Mouse (Mus musculus) regulatory T cell (primary cell): Measurements from ENCODE around the gene Stk32c.

Source experiments
- in situ Hi-C: fragments of 300-600 bp; cut with MboI, MseI; formaldehyde crosslinking; loops from one replicate; pipeline ENCODE4 v1.15.1; 2025; ENCODE audit warnings: high pct_unique_total_duplicates

The Stk32c gene

GRCm38 (mm10) chr7:139149373-139149772 lies 63.7 kb downstream of the Stk32c start:
- in situ Hi-C loops, result no loop called here

- in situ Hi-C loops, result no loop called here
These were observed 65.7 kb downstream of the Stk32c start for GRCm38 (mm10) chr7:139147360-139147759.

GRCm38 (mm10) chr7:139145891-139146290 lies 67.2 kb downstream of the Stk32c start:
- in situ Hi-C loops, result no loop called here

- in situ Hi-C loops, result no loop called here
These were observed 69.3 kb downstream of the Stk32c start for GRCm38 (mm10) chr7:139143785-139144184.

- in situ Hi-C loops, result no loop called here
These were observed 73.1 kb downstream of the Stk32c start for GRCm38 (mm10) chr7:139139921-139140461.

GRCm38 (mm10) chr7:139136906-139137491 lies 76.1 kb downstream of the Stk32c start:
- in situ Hi-C loops, result no loop called here

- in situ Hi-C loops, result no loop called here
These were observed 77.9 kb downstream of the Stk32c start for GRCm38 (mm10) chr7:139135236-139135635.

GRCm38 (mm10) chr7:139133446-139133845 lies 79.7 kb downstream of the Stk32c start:
- in situ Hi-C loops, result no loop called here

- in situ Hi-C loops, result no loop called here
These were observed 81.6 kb downstream of the Stk32c start for GRCm38 (mm10) chr7:139131538-139131937.

- in situ Hi-C loops, result no loop called here
These were observed 82.7 kb downstream of the Stk32c start for GRCm38 (mm10) chr7:139130361-139130760.

- in situ Hi-C loops, result loop anchor here (5.0 kb wide), 1 partner anchor 78 kb away; no protein-coding TSS in a partner anchor
These were observed 84.1 kb downstream of the Stk32c start for GRCm38 (mm10) chr7:139128994-139129393.

- in situ Hi-C loops, result loop anchor here (5.0 kb wide), 1 partner anchor 81 kb away; no protein-coding TSS in a partner anchor
These were observed 86.6 kb downstream of the Stk32c start for GRCm38 (mm10) chr7:139126549-139126948.

GRCm38 (mm10) chr7:139125881-139126280 lies 87.2 kb downstream of the Stk32c start:
- in situ Hi-C loops, result loop anchor here (5.0 kb wide), 1 partner anchor 81 kb away; no protein-coding TSS in a partner anchor

GRCm38 (mm10) chr7:139119775-139120153 lies 93.3 kb downstream of the Stk32c start:
- in situ Hi-C loops, result loop anchor here (5.0 kb wide), 1 partner anchor 87 kb away; no protein-coding TSS in a partner anchor

- in situ Hi-C loops, result no loop called here
These were observed 93.8 kb downstream of the Stk32c start for GRCm38 (mm10) chr7:139119152-139119774.

GRCm38 (mm10) chr7:139107908-139108650 lies 105.0 kb downstream of the Stk32c start:
- in situ Hi-C loops, result no loop called here

GRCm38 (mm10) chr7:139105705-139106104 lies 107.4 kb downstream of the Stk32c start:
- in situ Hi-C loops, result no loop called here

GRCm38 (mm10) chr7:139105076-139105475 lies 108.0 kb downstream of the Stk32c start:
- in situ Hi-C loops, result no loop called here

GRCm38 (mm10) chr7:139103960-139104381 lies 109.1 kb downstream of the Stk32c start:
- in situ Hi-C loops, result no loop called here

- in situ Hi-C loops, result no loop called here
These were observed 111.3 kb downstream of the Stk32c start for GRCm38 (mm10) chr7:139101826-139102225.

- in situ Hi-C loops, result no loop called here
These were observed 111.8 kb downstream of the Stk32c start for GRCm38 (mm10) chr7:139101286-139101804.

GRCm38 (mm10) chr7:139100531-139101095 lies 112.5 kb downstream of the Stk32c start:
- in situ Hi-C loops, result no loop called here
